Mouse (Mus musculus) forebrain, postnatal 0 days (tissue): ENCODE measurements at regions not wholly inside any gene's neighbourhood (a gene's known extent, or its start where the extent isn't known, plus 50 kb on each side); places are given as distances from the start of the nearest gene placed in this dataset.
"Not testable (repeated sequence)": the region's sequence is repeated elsewhere in the genome, so short reads cannot be mapped to it uniquely, and the experiment has no call there.

ENCODE experiments used
- ATAC-seq: fragments of 200-750 bp; cut with Nextera tagmentation; 2 replicates; pipeline ENCODE4 v1.8.0; 2017; ENCODE audit warnings: mild to moderate bottlenecking, moderate library complexity
- DNase-seq: peaks from one replicate; pipeline ENCODE4 v3.0.0-alpha.2; 2015
- H3K27ac ChIP-seq: fragments of 300-500 bp; sonication (generic); 2 replicates; pipeline ENCODE4 v1.5.1; 2014; ENCODE audit warnings: low read depth, mild to moderate bottlenecking, antibody characterized with exemption, low read length, moderate library complexity, mixed read lengths
- H3K27me3 ChIP-seq: fragments of 300-500 bp; sonication (generic); 2 replicates; pipeline ENCODE4 v1.6.1; 2014; ENCODE audit warnings: mild to moderate bottlenecking, low read length, mixed read lengths; ENCODE audit not compliant: insufficient read depth
- H3K36me3 ChIP-seq: fragments of 300-500 bp; sonication (generic); 2 replicates; pipeline ENCODE4 v1.6.1; 2014; ENCODE audit warnings: mild to moderate bottlenecking, moderate library complexity; ENCODE audit not compliant: insufficient read depth
- H3K4me1 ChIP-seq: fragments of 300-500 bp; sonication (generic); 2 replicates; pipeline ENCODE4 v1.6.1; 2014; ENCODE audit warnings: antibody characterized with exemption; ENCODE audit not compliant: insufficient read depth
- H3K4me2 ChIP-seq: fragments of 300-500 bp; sonication (generic); 2 replicates; pipeline ENCODE4 v1.6.1; 2014; ENCODE audit warnings: low read depth, mild to moderate bottlenecking, moderate library complexity
- H3K4me3 ChIP-seq: fragments of 300-500 bp; sonication (generic); 2 replicates; pipeline ENCODE4 v1.5.1; 2014; ENCODE audit warnings: low read depth, low read length, mixed read lengths
- H3K9ac ChIP-seq: fragments of 300-500 bp; sonication (generic); 2 replicates; pipeline ENCODE4 v1.6.1; 2014; ENCODE audit warnings: mild to moderate bottlenecking
- H3K9me3 ChIP-seq: fragments of 300-500 bp; sonication (generic); 2 replicates; pipeline ENCODE4 v1.6.1; 2016; ENCODE audit warnings: low read length
- CTCF ChIP-seq: sonication (generic); IDR thresholded peaks from 2 replicates; pipeline ENCODE4 v1.5.1; 2016; ENCODE audit warnings: antibody characterized with exemption, control low read depth, low read depth
- WGBS: fragments of 180-500 bp; shearing (Covaris S2); extraction: QIAGEN DNeasy Blood & Tissue Kit; methylation state at CpG from one replicate; pipeline ENCODE4 v1.1.7; 2014; 5-methylcytosine and 5-hydroxymethylcytosine counted together

GRCm38 (mm10) chr14:17556458-17556857 lies 103.6 kb upstream of the Thrb start:
- Histone ChIP-seq H3K27me3 (no peaks in the 10 kb centered on the region), H3K9ac (no peak overlapping the region), H3K9me3 (no peaks in the 10 kb centered on the region), H3K4me1 (no peaks in the 10 kb centered on the region), H3K4me2 (no peak overlapping the region), H3K27ac (no peak overlapping the region), H3K36me3 (no peaks in the 10 kb centered on the region), H3K4me3 (no peak overlapping the region)
- DNase-seq (no peak), ATAC-seq (peak; percentile 81)
- no peak for TF ChIP-seq CTCF
- 80% methylated on average over 1 of the region's 1 CpGs for WGBS

GRCm38 (mm10) chr14:17560001-17560400 lies 100.1 kb upstream of the Thrb start:
- H3K4me1 ChIP-seq, DNase-seq, H3K36me3 ChIP-seq, H3K27me3 ChIP-seq, H3K9ac ChIP-seq, H3K9me3 ChIP-seq, H3K27ac ChIP-seq, ATAC-seq, H3K4me3 ChIP-seq, H3K4me2 ChIP-seq: not testable (repeated sequence)
- 43% methylated on average over 3 of the region's 3 CpGs for WGBS

GRCm38 (mm10) chr14:17567927-17568326 lies 92.1 kb upstream of the Thrb start:
- DNase-seq (peak; percentile 53), ATAC-seq (peak; percentile 91)
- Histone ChIP-seq H3K9me3 (no peaks in the 10 kb centered on the region), H3K4me2 (no peak overlapping the region), H3K4me1 (no peaks in the 10 kb centered on the region; the same call in 1 of the 2 replicates), H3K4me3 (no peak overlapping the region), H3K27me3 (no peaks in the 10 kb centered on the region), H3K36me3 (no peaks in the 10 kb centered on the region), H3K9ac (no peak overlapping the region), H3K27ac (no peak overlapping the region)
- WGBS, result 15% methylated on average over 1 of the region's 1 CpGs
- no peak for TF ChIP-seq CTCF

- no peak for ATAC-seq
- Histone ChIP-seq H3K9me3 (no peaks in the 10 kb centered on the region), H3K9ac (no peak overlapping the region), H3K27me3 (no peaks in the 10 kb centered on the region), H3K36me3 (no peaks in the 10 kb centered on the region), H3K4me3 (no peak overlapping the region), H3K27ac (no peak overlapping the region), H3K4me2 (no peak overlapping the region), H3K4me1 (no peaks in the 10 kb centered on the region; the same call in 1 of the 2 replicates)
- WGBS, result 48% methylated on average over 2 of the region's 2 CpGs
- DNase-seq, result no peak
- TF ChIP-seq CTCF, result no peak
Measured at GRCm38 (mm10) chr14:17569087-17569636, 90.9 kb upstream of the Thrb start.

- TF ChIP-seq CTCF, result no peak
- Histone ChIP-seq H3K27ac (no peak overlapping the region), H3K4me1 (no peaks in the 10 kb centered on the region), H3K4me3 (no peak overlapping the region), H3K9ac (no peak overlapping the region), H3K4me2 (no peak overlapping the region), H3K36me3 (no peaks in the 10 kb centered on the region), H3K9me3 (no peaks in the 10 kb centered on the region), H3K27me3 (no peaks in the 10 kb centered on the region)
- DNase-seq, result no peak
- 55% methylated on average over 1 of the region's 1 CpGs for WGBS
- ATAC-seq, result no peak
Measured at GRCm38 (mm10) chr14:17578776-17579175, 81.3 kb upstream of the Thrb start.

GRCm38 (mm10) chr14:17589595-17589994 lies 70.5 kb upstream of the Thrb start:
- Histone ChIP-seq H3K27ac (no peak overlapping the region), H3K4me3 (no peak overlapping the region), H3K27me3 (no peaks in the 10 kb centered on the region), H3K9me3 (no peaks in the 10 kb centered on the region), H3K4me2 (no peak overlapping the region), H3K36me3 (no peaks in the 10 kb centered on the region), H3K4me1 (no peaks in the 10 kb centered on the region), H3K9ac (no peak overlapping the region)
- ATAC-seq, result no peak
- no peak for DNase-seq
- TF ChIP-seq CTCF, result no peak

GRCm38 (mm10) chr14:17599553-17599952 lies 60.5 kb upstream of the Thrb start:
- no peak for TF ChIP-seq CTCF
- ATAC-seq (peak; percentile 66), DNase-seq (no peak)
- Histone ChIP-seq H3K36me3 (no peaks in the 10 kb centered on the region), H3K27me3 (no peaks in the 10 kb centered on the region), H3K9ac (no peak overlapping the region), H3K27ac (no peak overlapping the region), H3K4me3 (no peak overlapping the region), H3K4me2 (no peak overlapping the region), H3K4me1 (no peaks in the 10 kb centered on the region), H3K9me3 (no peaks in the 10 kb centered on the region)
- 61% methylated on average over 5 of the region's 5 CpGs for WGBS

- 51% methylated on average over 1 of the region's 1 CpGs for WGBS
- Histone ChIP-seq H3K36me3 (no peaks in the 10 kb centered on the region), H3K9ac (no peak overlapping the region)
Measured at GRCm38 (mm10) chr14:17602357-17602756, 57.7 kb upstream of the Thrb start.

More at GRCm38 (mm10) chr14:17602357-17602756, 57.7 kb upstream of the Thrb start:
- Histone ChIP-seq H3K9me3 (no peaks in the 10 kb centered on the region), H3K27me3 (no peaks in the 10 kb centered on the region), H3K4me1 (no peaks in the 10 kb centered on the region), H3K27ac (no peak overlapping the region), H3K4me3 (no peak overlapping the region), H3K4me2 (no peak overlapping the region)
- no peak for TF ChIP-seq CTCF
- no peak for DNase-seq
- no peak for ATAC-seq
